Mouse (Mus musculus) central nervous system, embryonic 18 days (tissue): ENCODE results near the gene Olfr506. TPM values are rescaled to one million over a fixed set of nuclear protein-coding genes. Genes with fewer than 3 reads are reported as not detected.

Experiments
- polyA plus RNA-seq: library from polyadenylated mRNA; depleted of rRNA; stranded (reverse); fragments of >200 nt; gene quantifications from 2 replicates; pipeline ENCODE4 v1.2.3, GENCODE M21; 2012; rRNA removed

Olfr506 gene
- polyA plus RNA-seq: not detected in 2 replicates

GRCm38 (mm10) chr7:108610487-108610886, at the start of gene Olfr506:
Gene Olfr506, plus strand, starts transcription at chr7:108610787.

GRCm38 (mm10) chr7:108565693-108566092, 44.9 kb upstream of the Olfr506 start, which contains the start of gene Olfr504:
Gene Olfr504, minus strand, starts transcription at chr7:108565793.

GRCm38 (mm10) chr7:108621514-108621913, 10.9 kb downstream of the Olfr506 start, which contains the start of gene Olfr507:
Gene Olfr507, plus strand, starts transcription at chr7:108621814.

GRCm38 (mm10) chr7:108629694-108630093, 19.1 kb downstream of the Olfr506 start, which contains the start of gene Olfr508:
Gene Olfr508, plus strand, starts transcription at chr7:108629994.

GRCm38 (mm10) chr7:108651806-108652205, 41.2 kb downstream of the Olfr506 start, which contains the start of gene Olfr509:
Gene Olfr509, minus strand, starts transcription at chr7:108651906.

Other genes with a start within 250 kb of the Olfr506 start
- gene Olfr494, start 245.5 kb upstream of the Olfr506 start, polyA plus RNA-seq: not detected in 2 replicates
- not detected in 2 replicates for gene Olfr495, start 217.6 kb upstream of the Olfr506 start, polyA plus RNA-seq
- not detected in 2 replicates for gene Olfr497, start 190.4 kb upstream of the Olfr506 start, polyA plus RNA-seq
- not detected in 2 replicates for gene Olfr498, start 145.5 kb upstream of the Olfr506 start, polyA plus RNA-seq
- gene Olfr502, start 85.7 kb upstream of the Olfr506 start, polyA plus RNA-seq: not detected in 2 replicates
- not detected in 2 replicates for gene Olfr503, start 66.3 kb upstream of the Olfr506 start, polyA plus RNA-seq
- not detected in 2 replicates for gene Olfr504, start 45.0 kb upstream of the Olfr506 start, polyA plus RNA-seq
- gene Olfr507, start 11.0 kb downstream of the Olfr506 start, polyA plus RNA-seq: not detected in 2 replicates
- not detected in 2 replicates for gene Olfr508, start 19.2 kb downstream of the Olfr506 start, polyA plus RNA-seq
- not detected in 2 replicates for gene Olfr509, start 41.1 kb downstream of the Olfr506 start, polyA plus RNA-seq
- gene Olfr510, start 55.6 kb downstream of the Olfr506 start, polyA plus RNA-seq: not detected in 2 replicates
- gene Olfr512, start 102.5 kb downstream of the Olfr506 start, polyA plus RNA-seq: not detected in 2 replicates
- not detected in 2 replicates for gene Olfr513, start 140.2 kb downstream of the Olfr506 start, polyA plus RNA-seq
- not detected in 2 replicates for gene Olfr514, start 215.2 kb downstream of the Olfr506 start, polyA plus RNA-seq
- not detected in 2 replicates for gene Olfr516, start 239.7 kb downstream of the Olfr506 start, polyA plus RNA-seq